Mouse (Mus musculus) embryonic facial prominence, embryonic 14.5 days (tissue): ENCODE measurements around the gene Galnt6. TPM values are rescaled to one million over a fixed set of nuclear protein-coding genes. Genes with fewer than 3 reads are reported as not detected.

ENCODE experiments used
- ATAC-seq: fragments of 200-750 bp; cut with Nextera tagmentation; 2 replicates; pipeline ENCODE4 v1.8.0; 2017; ENCODE audit warnings: low read depth, moderate number of reproducible peaks, moderate TSS enrichment
- DNase-seq: peaks from one replicate; pipeline ENCODE4 v3.0.0-alpha.2; 2015; ENCODE audit warnings: low spot score
- H3K27ac ChIP-seq: fragments of 300-500 bp; sonication (generic); replicated peaks from 2 replicates; pipeline ENCODE4 v1.5.1; 2014; ENCODE audit warnings: low read depth, mild to moderate bottlenecking, low read length, moderate library complexity
- H3K27me3 ChIP-seq: fragments of 300-500 bp; sonication (generic); replicated peaks from 2 replicates; pipeline ENCODE4 v1.6.1; 2014; ENCODE audit warnings: low read length; ENCODE audit not compliant: control insufficient read depth, insufficient read depth
- H3K36me3 ChIP-seq: fragments of 300-500 bp; sonication (generic); 2 replicates; pipeline ENCODE4 v1.6.1; 2014; ENCODE audit warnings: low read length, mixed read lengths; ENCODE audit not compliant: control insufficient read depth, insufficient read depth
- H3K4me1 ChIP-seq: fragments of 300-500 bp; sonication (generic); 2 replicates; pipeline ENCODE4 v1.6.1; 2014; ENCODE audit warnings: antibody characterized with exemption, low read length; ENCODE audit not compliant: control insufficient read depth, insufficient read depth
- H3K4me2 ChIP-seq: fragments of 300-500 bp; sonication (generic); 2 replicates; pipeline ENCODE4 v1.6.1; 2014; ENCODE audit warnings: low read depth, mild to moderate bottlenecking, low read length, moderate library complexity, mixed read lengths
- H3K4me3 ChIP-seq: fragments of 300-500 bp; sonication (generic); 2 replicates; pipeline ENCODE4 v1.5.1; 2014; ENCODE audit warnings: low read depth, mild to moderate bottlenecking, low read length
- H3K9ac ChIP-seq: fragments of 300-500 bp; sonication (generic); 2 replicates; pipeline ENCODE4 v1.6.1; 2014; ENCODE audit warnings: low read depth, mild to moderate bottlenecking, low read length, moderate library complexity, mixed read lengths
- H3K9me3 ChIP-seq: fragments of 300-500 bp; sonication (generic); 2 replicates; pipeline ENCODE4 v1.6.1; 2016; ENCODE audit warnings: low read length; ENCODE audit not compliant: control insufficient read depth
- WGBS: fragments of 180-500 bp; shearing (Covaris S2); extraction: QIAGEN DNeasy Blood & Tissue Kit; methylation state at CpG from one replicate; pipeline ENCODE4 v1.1.7; 2014; 5-methylcytosine and 5-hydroxymethylcytosine counted together
- polyA plus RNA-seq: library from polyadenylated mRNA; unstranded; fragments of >200 nt; fragmentation: Nextera tagmentation; extraction: Ambion mirVana; gene quantifications from 2 replicates; pipeline ENCODE4 v1.2.1, GENCODE M21; 2014

Gene Galnt6
- polyA plus RNA-seq, 1 experiment from 2014 or later = 2.1 TPM

GRCm38 (mm10) chr15:100705376-100705775 is 23.8 kb downstream of the Galnt6 start:
- ATAC-seq = no peak
- Histone ChIP-seq H3K36me3 (no peaks in the 10 kb centered on the region), H3K4me2 (no peak overlapping the region)

GRCm38 (mm10) chr15:100703913-100704312 is 25.3 kb downstream of the Galnt6 start:
- WGBS = 6% methylated on average over 17 of the region's 17 CpGs

More at GRCm38 (mm10) chr15:100705376-100705775, 23.8 kb downstream of the Galnt6 start:
- WGBS = 83% methylated on average over 1 of the region's 1 CpGs
- no peaks in the 10 kb centered on the region for H3K9me3 ChIP-seq
- H3K4me3 ChIP-seq = no peak overlapping the region
- no peak overlapping the region for H3K27ac ChIP-seq
- DNase-seq = no peak
- H3K9ac ChIP-seq = no peak overlapping the region
- H3K4me1 ChIP-seq = peaks cover 5% of the 10 kb centered on the region; the same call in 1 of the 2 replicates
- peaks cover 11% of the 10 kb centered on the region; the same call in 1 of the 2 replicates for H3K27me3 ChIP-seq

GRCm38 (mm10) chr15:100701856-100702255 is 27.3 kb downstream of the Galnt6 start:
- Histone ChIP-seq H3K9ac (no peak overlapping the region), H3K9me3 (no peaks in the 10 kb centered on the region), H3K27ac (no peak overlapping the region), H3K4me2 (no peak overlapping the region), H3K4me3 (no peak overlapping the region), H3K36me3 (no peaks in the 10 kb centered on the region), H3K4me1 (peaks cover 5% of the 10 kb centered on the region; the same call in 1 of the 2 replicates), H3K27me3 (peaks cover 11% of the 10 kb centered on the region; the same call in 1 of the 2 replicates)
- ATAC-seq = no peak
- 74% methylated on average over 6 of the region's 6 CpGs for WGBS
- DNase-seq = no peak

More at GRCm38 (mm10) chr15:100703913-100704312, 25.3 kb downstream of the Galnt6 start:
- Histone ChIP-seq H3K27ac (no peak overlapping the region), H3K4me1 (peaks cover 5% of the 10 kb centered on the region; the same call in 1 of the 2 replicates), H3K4me3 (peak overlapping the region; percentile 11; the same call in 1 of the 2 replicates), H3K9ac (0 out of 2 replicates have a peak overlapping the region, but pooled peaks have one; percentile 25), H3K9me3 (no peaks in the 10 kb centered on the region), H3K36me3 (no peaks in the 10 kb centered on the region), H3K4me2 (peak overlapping the region; percentile 47), H3K27me3 (peaks cover 11% of the 10 kb centered on the region; the same call in 1 of the 2 replicates)
- DNase-seq (no peak), ATAC-seq (no peak)

- no peak for ATAC-seq
Observed at GRCm38 (mm10) chr15:100701108-100701507, 28.1 kb downstream of the Galnt6 start.

GRCm38 (mm10) chr15:100700424-100700823 is 28.8 kb downstream of the Galnt6 start:
- Histone ChIP-seq H3K36me3 (no peaks in the 10 kb centered on the region), H3K4me1 (peaks cover 5% of the 10 kb centered on the region; the same call in 1 of the 2 replicates), H3K4me3 (no peak overlapping the region), H3K9ac (no peak overlapping the region), H3K9me3 (no peaks in the 10 kb centered on the region), H3K4me2 (no peak overlapping the region), H3K27ac (no peak overlapping the region), H3K27me3 (peaks cover 11% of the 10 kb centered on the region; the same call in 1 of the 2 replicates)
- no peak for DNase-seq
- WGBS = 69% methylated on average over 5 of the region's 5 CpGs
- ATAC-seq = no peak

More at GRCm38 (mm10) chr15:100701108-100701507, 28.1 kb downstream of the Galnt6 start:
- DNase-seq = no peak
- Histone ChIP-seq H3K9ac (no peak overlapping the region), H3K27ac (no peak overlapping the region), H3K4me3 (no peak overlapping the region), H3K4me2 (no peak overlapping the region), H3K4me1 (peaks cover 5% of the 10 kb centered on the region; the same call in 1 of the 2 replicates), H3K27me3 (peaks cover 11% of the 10 kb centered on the region; the same call in 1 of the 2 replicates), H3K9me3 (no peaks in the 10 kb centered on the region), H3K36me3 (no peaks in the 10 kb centered on the region)
- 62% methylated on average over 10 of the region's 10 CpGs for WGBS

GRCm38 (mm10) chr15:100699386-100699785 is 29.8 kb downstream of the Galnt6 start:
- Histone ChIP-seq H3K36me3 (no peaks in the 10 kb centered on the region), H3K4me2 (no peak overlapping the region), H3K9ac (no peak overlapping the region), H3K27me3 (peaks cover 8% of the 10 kb centered on the region; the same call in 1 of the 2 replicates), H3K4me1 (peaks cover 5% of the 10 kb centered on the region; the same call in 1 of the 2 replicates), H3K4me3 (no peak overlapping the region), H3K9me3 (no peaks in the 10 kb centered on the region), H3K27ac (no peak overlapping the region)
- DNase-seq (no peak), ATAC-seq (no peak)
- 53% methylated on average over 6 of the region's 6 CpGs for whole genome bisulfite sequencing

GRCm38 (mm10) chr15:100698078-100698477 is 31.1 kb downstream of the Galnt6 start:
- H3K4me3 ChIP-seq = no peak overlapping the region
- no peak overlapping the region for H3K9ac ChIP-seq
- H3K36me3 ChIP-seq = no peaks in the 10 kb centered on the region
- no peaks in the 10 kb centered on the region for H3K9me3 ChIP-seq
- DNase-seq (no peak), ATAC-seq (no peak)
- H3K27me3 ChIP-seq = 0 out of 2 replicates have a peak, but pooled peaks cover 3% of the 10 kb centered on the region
- H3K4me2 ChIP-seq = no peak overlapping the region
- H3K27ac ChIP-seq = no peak overlapping the region
- H3K4me1 ChIP-seq = no peaks in the 10 kb centered on the region
- 80% methylated on average over 10 of the region's 10 CpGs for WGBS

- H3K4me3 ChIP-seq = no peak overlapping the region
- H3K4me1 ChIP-seq = no peaks in the 10 kb centered on the region
- no peak overlapping the region for H3K27ac ChIP-seq
- H3K9me3 ChIP-seq = peaks cover 9% of the 10 kb centered on the region
- H3K4me2 ChIP-seq = no peak overlapping the region
- 90% methylated on average over 9 of the region's 9 CpGs for WGBS
- H3K36me3 ChIP-seq = no peaks in the 10 kb centered on the region
- H3K9ac ChIP-seq = no peak overlapping the region
- no peaks in the 10 kb centered on the region for H3K27me3 ChIP-seq
- ATAC-seq (no peak), DNase-seq (no peak)
Observed at GRCm38 (mm10) chr15:100694406-100694805, 34.8 kb downstream of the Galnt6 start.

- no peak for ATAC-seq
- H3K9ac ChIP-seq = no peak overlapping the region
- no peak overlapping the region for H3K4me3 ChIP-seq
- H3K36me3 ChIP-seq = no peaks in the 10 kb centered on the region
- H3K4me2 ChIP-seq = no peak overlapping the region
- DNase-seq = no peak
- no peaks in the 10 kb centered on the region for H3K27me3 ChIP-seq
- 57% methylated on average over 3 of the region's 3 CpGs for WGBS
- H3K4me1 ChIP-seq = no peaks in the 10 kb centered on the region; the same call in 1 of the 2 replicates
- peaks cover 9% of the 10 kb centered on the region for H3K9me3 ChIP-seq
- no peak overlapping the region for H3K27ac ChIP-seq
Observed at GRCm38 (mm10) chr15:100691990-100692389, 37.2 kb downstream of the Galnt6 start.
